Mouse (Mus musculus) intestine, postnatal 0 days (tissue): ENCODE measurements at regions not wholly inside any gene's neighbourhood (a gene's known extent, or its start where the extent isn't known, plus 50 kb on each side); places are given as distances from the start of the nearest gene placed in this dataset.

Experiments
- ATAC-seq: fragments of 200-750 bp; cut with Nextera tagmentation; 2 replicates; pipeline ENCODE4 v1.8.0; 2017; ENCODE audit warnings: mild to moderate bottlenecking, moderate TSS enrichment, moderate library complexity
- H3K27ac ChIP-seq: fragments of 300-500 bp; sonication (generic); 2 replicates; pipeline ENCODE4 v1.5.1; 2014; ENCODE audit warnings: mild to moderate bottlenecking, low read depth, low read length, moderate library complexity
- H3K27me3 ChIP-seq: fragments of 300-500 bp; sonication (generic); replicated peaks from 2 replicates; pipeline ENCODE4 v1.6.1; 2014; ENCODE audit warnings: low read length, mixed read lengths; ENCODE audit not compliant: control insufficient read depth, insufficient read depth
- H3K36me3 ChIP-seq: fragments of 300-500 bp; sonication (generic); 2 replicates; pipeline ENCODE4 v1.6.1; 2014; ENCODE audit warnings: mild to moderate bottlenecking, moderate library complexity; ENCODE audit not compliant: control insufficient read depth, insufficient read depth
- H3K4me1 ChIP-seq: fragments of 300-500 bp; sonication (generic); replicated peaks from 2 replicates; pipeline ENCODE4 v1.6.1; 2014; ENCODE audit warnings: antibody characterized with exemption, low read length, mixed read lengths; ENCODE audit not compliant: control insufficient read depth, insufficient read depth
- H3K4me2 ChIP-seq: fragments of 300-500 bp; sonication (generic); replicated peaks from 2 replicates; pipeline ENCODE4 v1.6.1; 2014; ENCODE audit warnings: low read depth, mild to moderate bottlenecking, moderate library complexity
- H3K4me3 ChIP-seq: fragments of 300-500 bp; sonication (generic); 2 replicates; pipeline ENCODE4 v1.5.1; 2014; ENCODE audit warnings: low read depth, low read length
- H3K9ac ChIP-seq: fragments of 300-500 bp; sonication (generic); 2 replicates; pipeline ENCODE4 v1.6.1; 2014; ENCODE audit warnings: mild to moderate bottlenecking, low read depth, low read length
- H3K9me3 ChIP-seq: fragments of 300-500 bp; sonication (generic); 2 replicates; pipeline ENCODE4 v1.6.1; 2016; ENCODE audit warnings: mixed run types; ENCODE audit not compliant: control insufficient read depth
- CTCF ChIP-seq: sonication (generic); IDR thresholded peaks from 2 replicates; pipeline ENCODE4 v1.5.1; 2016; ENCODE audit warnings: low read depth, mild to moderate bottlenecking, control low read depth, antibody characterized with exemption, moderate library complexity
- WGBS: fragments of 180-500 bp; shearing (Covaris S2); extraction: QIAGEN DNeasy Blood & Tissue Kit; methylation state at CpG from one replicate; pipeline ENCODE4 v1.1.7; 2014; 5-methylcytosine and 5-hydroxymethylcytosine counted together

- ATAC-seq: no peak
- TF ChIP-seq CTCF: no peak
- 66% methylated on average over 2 of the region's 2 CpGs for WGBS
- no peak overlapping the region for H3K9ac ChIP-seq
- H3K9me3 ChIP-seq: no peaks in the 10 kb centered on the region
- H3K4me1 ChIP-seq: no peaks in the 10 kb centered on the region
- no peak overlapping the region for H3K27ac ChIP-seq
- no peak overlapping the region for H3K4me2 ChIP-seq
- no peaks in the 10 kb centered on the region for H3K36me3 ChIP-seq
- no peaks in the 10 kb centered on the region for H3K27me3 ChIP-seq
- H3K4me3 ChIP-seq: no peak overlapping the region
Observed at GRCm38 (mm10) chr6:78788972-78789371, 320.3 kb upstream of the Reg3g start.

- Histone ChIP-seq H3K27me3 (no peaks in the 10 kb centered on the region), H3K9me3 (no peaks in the 10 kb centered on the region), H3K36me3 (no peaks in the 10 kb centered on the region), H3K27ac (no peak overlapping the region), H3K9ac (no peak overlapping the region), H3K4me1 (no peaks in the 10 kb centered on the region), H3K4me2 (no peak overlapping the region), H3K4me3 (no peak overlapping the region)
- peak; percentile 26; the same call in 1 of the 2 replicates for TF ChIP-seq CTCF
- no peak for ATAC-seq
- WGBS: 92% methylated on average over 3 of the region's 3 CpGs
Observed at GRCm38 (mm10) chr6:78757619-78758018, 288.9 kb upstream of the Reg3g start.
